Mouse (Mus musculus): Measurements from ENCODE around the gene Naa40.

- TF ChIP-seq CTCF (IDR thresholded peaks at IDR 0.05; ENCODE audit: extremely low read depth, insufficient read length, insufficient replicate concordance, low read depth, low read length) = no peak
- TF ChIP-seq POLR2A (IDR thresholded peaks at IDR 0.05; ENCODE audit: low read depth, low read length) = no peak
Measured at GRCm38 (mm10) chr19:7214484-7214883, 26.5 kb downstream of the Naa40 start.
